Mouse (Mus musculus) Muller cell, postnatal 12 days (primary cell): ENCODE data around the gene Pramef6.
"Not testable (repeated sequence)": the region's sequence is repeated elsewhere in the genome, so short reads cannot be mapped to it uniquely, and the experiment has no call there.

Source experiments
- DNase-seq: peaks from one replicate; pipeline ENCODE4 v3.0.0-alpha.2; 2015; ENCODE audit errors: inconsistent ontology term

Pramef6 gene

GRCm38 (mm10) chr4:143900280-143900679 lies at the start of gene Pramef6:
TSS of gene Pramef6 (minus strand) at chr4:143900380.
- DNase-seq, result not testable (repeated sequence)

GRCm38 (mm10) chr4:143894406-143894805 lies 5.8 kb downstream of the Pramef6 start:
- not testable (repeated sequence) for DNase-seq

GRCm38 (mm10) chr4:143882371-143882770 lies 17.8 kb downstream of the Pramef6 start:
- not testable (repeated sequence) for DNase-seq

- DNase-seq, result not testable (repeated sequence)
Observed at GRCm38 (mm10) chr4:143846197-143846596, 54.0 kb downstream of the Pramef6 start, which contains the start of gene Gm13103. TSS of gene Gm13103 (plus strand) at chr4:143846497.
